Mouse (Mus musculus) adrenal gland, adult 8-10 months (tissue): ENCODE results near the gene Cradd. TPM values are rescaled to one million over a fixed set of nuclear protein-coding genes. Genes with fewer than 3 reads are reported as not detected.

Experiments used
- DNase-seq: peaks from one replicate; pipeline ENCODE4 v3.0.0; 2022
- total RNA-seq, 4 experiments: library from RNA; stranded (reverse); gene quantifications; 2 replicates each; pipeline ENCODE4 v1.2.4; 2022

The Cradd gene
- total RNA-seq, 4 experiments from 2014 or later, result 9.5 to 16.5 (median 13.2) TPM

DNA sequence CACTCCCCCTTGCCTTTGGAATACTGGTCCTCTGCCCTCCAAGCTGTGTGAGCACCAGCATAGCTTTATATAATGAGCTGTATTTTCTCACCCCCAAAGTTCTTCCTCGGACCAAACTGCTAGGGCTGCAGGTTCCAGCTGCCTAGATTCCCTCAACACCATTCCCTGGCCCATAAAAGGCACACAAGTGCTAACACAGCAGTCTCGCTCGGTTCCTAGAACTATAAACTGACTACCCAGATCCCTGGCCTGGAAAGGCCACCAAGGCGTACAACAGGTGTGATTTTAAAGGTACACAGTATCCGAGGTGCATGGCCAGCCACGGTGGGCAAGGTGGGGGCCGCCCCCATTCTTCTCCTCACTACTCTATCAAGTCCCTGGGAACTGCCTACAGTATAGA, 54.8 kb downstream of the Cradd start:
- DNase-seq, result no peak

- no peak for DNase-seq
These were observed 55.6 kb downstream of the Cradd start for GRCm38 (mm10) chr10:95268366-95268765.

DNA sequence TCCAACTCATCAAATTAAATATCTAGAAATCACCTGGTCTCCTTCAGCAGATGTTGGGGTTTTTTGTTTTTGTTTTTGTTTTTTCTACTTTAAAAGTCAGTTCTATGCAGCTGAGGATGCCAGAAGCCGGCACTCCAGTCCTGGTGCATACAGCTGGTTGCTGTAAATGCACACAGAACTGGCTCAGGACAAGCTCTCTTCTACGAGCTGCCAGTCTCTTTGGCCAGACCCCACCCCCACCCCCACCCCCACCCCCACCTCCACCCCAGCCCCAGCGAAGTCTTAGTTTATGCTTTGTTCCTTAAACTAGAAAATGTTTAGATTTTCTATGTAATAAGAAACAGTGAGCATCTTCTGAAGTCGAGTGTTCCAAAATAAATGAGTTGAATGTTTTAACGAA, 57.0 kb downstream of the Cradd start:
- DNase-seq, result no peak

DNA sequence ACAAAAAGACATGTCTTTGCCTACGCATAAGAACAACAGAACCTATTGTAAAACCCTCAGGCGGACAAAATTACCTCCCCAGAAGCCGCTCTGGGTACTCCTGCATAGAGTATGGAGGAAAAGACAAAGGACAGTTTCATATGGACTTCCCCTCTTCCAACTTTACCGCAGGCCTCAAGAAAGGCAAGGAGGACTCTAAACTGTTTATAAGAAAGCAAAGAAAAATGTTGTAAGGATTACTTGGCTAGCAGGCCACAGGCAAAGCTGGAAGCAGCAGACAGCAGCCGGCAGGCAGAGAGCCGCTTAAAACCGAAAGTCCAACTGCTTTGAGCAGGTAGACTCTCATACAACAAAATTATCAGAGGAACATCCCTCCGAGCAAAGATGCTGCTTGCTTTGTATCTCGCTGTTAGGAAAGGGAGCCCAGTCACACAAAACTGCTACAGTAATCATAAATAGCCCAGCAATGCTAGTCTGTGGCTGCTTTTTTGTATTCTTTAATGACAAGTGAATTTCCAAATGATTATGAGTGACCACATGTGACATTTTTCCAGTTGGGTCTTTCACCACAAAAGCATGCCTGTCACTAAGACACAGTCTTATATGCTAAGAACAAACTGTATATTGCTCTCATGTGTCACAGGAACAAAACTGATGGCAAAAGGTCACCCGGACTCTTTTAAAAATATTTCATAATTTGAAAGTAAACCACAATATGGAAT, 57.7 kb downstream of the Cradd start:
- DNase-seq, result no peak

DNA sequence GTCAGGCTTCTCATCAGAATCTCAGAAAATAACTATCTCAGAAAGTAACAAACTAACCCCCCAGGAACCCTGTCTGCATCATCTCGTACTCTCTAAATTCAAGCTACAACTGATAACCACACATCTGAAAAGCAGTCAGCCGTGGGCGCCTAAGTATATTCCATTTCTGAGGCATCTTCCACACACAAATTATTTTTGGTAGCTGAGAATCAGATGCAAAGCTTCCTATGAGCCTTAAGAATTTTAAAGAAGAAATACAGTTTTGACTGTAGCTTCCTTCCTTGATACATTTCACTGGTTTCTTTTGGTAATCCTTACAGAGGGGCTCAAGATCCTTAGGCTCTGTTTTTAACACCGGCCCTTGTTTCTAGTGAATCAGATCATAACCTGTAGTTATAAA, 58.4 kb downstream of the Cradd start:
- DNase-seq, result no peak

DNA sequence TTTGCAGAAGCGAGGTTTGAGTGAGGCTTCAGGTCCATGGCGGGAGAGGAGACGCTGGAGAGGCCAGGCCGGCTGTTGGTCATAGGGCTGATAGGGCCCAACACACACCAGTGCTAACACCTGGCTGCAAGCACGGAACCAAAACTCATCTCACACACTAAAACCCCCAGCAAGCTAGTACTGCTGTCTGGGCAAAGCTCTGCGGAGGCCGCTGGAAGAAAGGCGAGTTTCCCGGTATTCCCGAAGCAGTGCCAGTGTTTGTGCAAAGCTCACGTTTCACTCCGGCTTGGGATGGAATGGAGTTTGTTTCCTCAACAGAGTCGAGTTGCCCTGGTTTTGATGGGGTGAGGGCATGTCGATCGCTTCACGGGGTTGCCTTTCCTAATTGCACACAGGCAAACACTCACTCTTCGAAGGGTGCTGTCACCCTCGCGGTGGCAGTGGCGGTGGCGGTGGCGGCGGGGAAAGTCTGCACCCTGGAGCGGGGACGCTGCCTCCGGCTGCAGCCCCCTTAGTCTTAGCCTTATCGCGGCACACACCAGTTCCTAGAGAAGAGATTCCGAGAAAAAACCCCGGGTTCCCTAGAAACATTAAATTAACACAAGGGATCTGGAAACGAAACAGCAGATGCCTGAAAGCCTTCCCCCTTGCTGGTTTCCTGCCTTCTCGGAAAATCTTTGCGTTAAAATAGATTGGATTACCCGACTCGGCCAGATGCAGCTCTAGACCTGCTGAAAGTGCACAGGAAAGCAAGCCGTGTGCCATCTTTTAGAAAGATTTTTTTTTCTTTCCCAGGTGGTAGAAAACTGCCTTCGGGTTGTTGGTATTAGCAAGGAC, 59.2 kb downstream of the Cradd start:
- no peak for DNase-seq

DNA sequence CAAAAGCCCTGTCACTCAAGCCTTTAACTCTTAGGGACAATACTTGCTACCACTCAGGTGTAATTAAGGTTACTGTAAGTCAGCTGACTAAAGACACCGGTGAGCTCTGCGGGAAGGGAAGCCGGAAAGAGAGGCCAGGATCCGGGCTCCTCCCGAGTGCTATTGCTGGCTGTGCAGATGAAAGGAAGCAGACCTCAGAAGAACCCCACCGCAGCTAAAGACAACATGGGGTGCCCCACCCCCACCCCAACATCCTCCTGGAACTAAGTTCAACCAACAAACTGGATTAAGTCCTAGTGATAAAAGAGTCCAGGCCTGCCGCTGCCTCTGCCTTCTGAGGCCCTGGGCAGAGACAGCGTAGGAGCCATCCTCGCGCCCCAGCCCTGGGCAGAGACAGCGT, 61.5 kb downstream of the Cradd start:
- no peak for DNase-seq

GRCm38 (mm10) chr10:95261279-95261678, 62.7 kb downstream of the Cradd start:
- no peak for DNase-seq

DNA sequence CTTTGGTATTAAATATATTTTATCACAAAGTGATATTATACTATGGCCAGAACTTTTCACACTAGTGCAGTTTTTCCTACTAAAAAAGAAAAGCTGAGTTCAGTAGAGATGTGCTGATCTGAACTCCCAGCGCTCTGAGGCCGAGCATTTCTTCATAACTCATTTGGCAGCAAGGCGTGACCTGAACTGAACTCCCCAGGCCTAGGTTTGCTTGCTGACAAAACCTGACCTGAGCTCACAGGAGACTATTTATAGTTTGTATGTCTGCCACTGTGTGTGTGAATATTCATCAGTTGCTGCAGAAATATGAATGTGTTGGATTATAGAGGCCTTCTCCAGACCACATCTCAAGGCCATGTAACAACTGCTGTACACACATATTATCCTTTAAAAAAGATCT, 63.5 kb downstream of the Cradd start:
- peak; percentile 49 for DNase-seq

GRCm38 (mm10) chr10:95258471-95259155, 65.3 kb downstream of the Cradd start:
- DNase-seq, result peak; percentile 28

GRCm38 (mm10) chr10:95257979-95258378, 66.0 kb downstream of the Cradd start:
- DNase-seq, result no peak

GRCm38 (mm10) chr10:95256095-95256494, 67.8 kb downstream of the Cradd start:
- DNase-seq, result no peak

GRCm38 (mm10) chr10:95255018-95255680, 68.8 kb downstream of the Cradd start:
- DNase-seq, result no peak

DNA sequence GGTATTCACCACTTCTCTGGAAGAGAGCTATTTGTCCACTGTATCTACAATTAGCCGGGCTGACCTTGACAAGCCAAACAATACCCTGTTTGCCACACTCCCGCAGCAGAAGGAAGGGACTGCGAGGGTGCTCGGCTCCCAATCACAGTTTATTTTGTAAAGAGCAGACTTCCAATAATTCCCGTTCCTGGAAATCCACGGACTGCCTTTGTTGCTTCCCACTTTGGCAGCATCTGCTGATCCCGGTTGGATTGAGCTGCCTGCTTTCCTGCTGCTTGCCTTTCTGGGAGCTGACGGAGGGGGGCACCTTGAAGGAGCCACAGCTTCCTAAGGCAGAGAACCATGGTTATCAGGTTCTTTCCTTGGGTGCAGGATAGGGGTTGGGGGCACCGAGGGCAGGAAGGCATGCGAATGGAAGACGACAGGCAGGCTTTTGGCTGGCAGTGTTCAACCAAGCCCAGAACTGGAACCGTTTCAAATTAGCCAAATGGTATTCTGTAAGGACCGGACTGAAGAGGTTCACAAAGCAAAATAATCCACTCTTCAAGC, 69.4 kb downstream of the Cradd start:
- DNase-seq, result peak; percentile 21

DNA sequence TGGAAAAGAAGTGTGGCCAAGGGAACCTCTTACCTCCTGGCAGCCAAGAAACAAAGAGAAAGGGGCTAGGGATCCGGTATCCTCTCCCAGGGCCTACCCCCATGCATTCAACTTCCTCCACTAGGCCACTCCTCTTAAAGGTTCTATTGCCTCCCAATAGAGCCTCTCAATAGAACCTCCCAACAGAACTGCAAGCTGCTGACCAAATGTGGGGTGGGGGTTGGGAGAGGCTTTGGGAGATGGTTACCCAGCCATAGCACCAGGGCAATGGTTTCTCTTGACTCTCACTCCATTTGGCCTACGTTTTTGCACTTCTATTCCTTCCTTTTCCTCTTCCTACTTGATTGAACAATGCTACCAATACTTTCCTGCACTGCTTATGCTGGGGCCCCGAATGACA, 69.9 kb downstream of the Cradd start:
- DNase-seq, result no peak

GRCm38 (mm10) chr10:95251674-95252073, 72.3 kb downstream of the Cradd start:
- no peak for DNase-seq

DNA sequence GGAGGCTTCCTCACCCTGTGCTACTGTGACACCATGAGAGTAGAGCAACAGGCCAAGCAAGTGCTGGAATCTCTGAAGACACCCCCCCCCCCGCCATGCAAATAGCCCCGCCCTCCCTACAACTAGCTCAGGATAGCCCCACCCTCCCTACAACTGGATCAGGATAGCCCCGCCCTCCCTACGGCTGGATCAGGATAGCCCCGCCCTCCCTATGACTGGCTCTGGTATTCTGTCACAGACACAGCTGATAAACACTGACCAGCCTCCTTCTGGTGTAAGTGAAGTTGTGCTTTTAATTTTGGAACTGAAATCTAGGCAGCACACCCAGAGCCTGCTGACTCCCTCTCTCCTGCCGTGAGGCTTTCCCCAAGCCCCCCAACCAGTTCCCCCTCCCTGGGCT, 75.6 kb downstream of the Cradd start:
- no peak for DNase-seq

GRCm38 (mm10) chr10:95246696-95247095, 77.2 kb downstream of the Cradd start:
- DNase-seq, result no peak

GRCm38 (mm10) chr10:95245680-95245982, 78.3 kb downstream of the Cradd start:
- DNase-seq, result no peak

- no peak for DNase-seq
These were observed 78.8 kb downstream of the Cradd start for GRCm38 (mm10) chr10:95244961-95245679.

- DNase-seq, result no peak
These were observed 84.5 kb downstream of the Cradd start for GRCm38 (mm10) chr10:95239196-95240069.
